Mouse (Mus musculus): ENCODE results near the gene Dbndd2. TPM values are rescaled to one million over a fixed set of nuclear protein-coding genes. Genes with fewer than 3 reads are reported as not detected.

Dbndd2 gene
- polyA plus RNA-seq (2015; fragmentation: Nextera tagmentation; extraction: Ambion mirVana) = 2.2 and 6.2 TPM in 2 replicates

DNA sequence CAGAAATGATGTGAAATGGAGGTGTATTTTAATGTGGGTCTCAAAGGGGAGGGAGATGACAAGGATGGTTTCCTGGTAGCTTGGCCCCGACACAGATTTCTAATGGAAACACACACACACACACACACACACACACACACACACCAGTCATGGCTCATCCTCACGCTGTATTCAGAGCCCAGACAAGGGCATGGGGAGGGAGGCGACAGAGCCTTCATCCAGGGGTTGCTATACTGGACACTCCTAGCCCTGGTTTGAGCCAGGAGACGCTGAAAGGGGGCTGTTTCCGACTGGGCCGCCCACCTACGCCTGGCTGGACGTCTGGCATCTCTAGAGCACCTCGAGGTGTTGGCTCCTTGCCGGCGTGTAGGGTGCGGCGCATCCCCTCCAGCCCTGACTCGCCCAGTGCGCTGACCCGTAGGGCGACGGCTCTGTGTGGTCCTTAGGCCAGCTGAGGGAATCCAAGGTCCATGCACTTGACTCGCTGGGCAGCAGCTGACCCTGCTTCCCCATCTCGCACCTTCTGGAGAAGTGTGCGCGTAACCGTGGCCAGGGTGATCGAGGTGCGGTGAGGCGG, at the start of gene Dbndd2:
Gene Dbndd2, plus strand, starts transcription at position 426 of the 577 bp plus-strand sequence.
- H3K4me1 ChIP-seq (replicated peaks) = peaks cover 5% of the 10 kb centered on the region; the same call in 1 of the 2 replicates
- H3K9me3 ChIP-seq (replicated peaks) = no peaks in the 10 kb centered on the region
- peaks cover 50% of the 10 kb centered on the region for H3K27me3 ChIP-seq
- no peak within 1 kb of the TSS for H3K9ac ChIP-seq
- H3K4me3 ChIP-seq (replicated peaks) = peak within 1 kb of the TSS; percentile 59
- no peak within 1 kb of the TSS for H3K27ac ChIP-seq (replicated peaks)
- peak within 1 kb of the TSS; percentile 72 for H3K4me2 ChIP-seq
- WGBS (ENCODE audit: insufficient replicate concordance) = 5% methylated on average over 26 of the region's 26 CpGs
- H3K36me3 ChIP-seq (replicated peaks) = no peaks in the 10 kb centered on the region; the same call in 1 of the 2 replicates
- 0 out of 2 replicates have a peak, but pooled peaks have one; percentile 35 for ATAC-seq (ENCODE audit: insufficient read depth)

DNA sequence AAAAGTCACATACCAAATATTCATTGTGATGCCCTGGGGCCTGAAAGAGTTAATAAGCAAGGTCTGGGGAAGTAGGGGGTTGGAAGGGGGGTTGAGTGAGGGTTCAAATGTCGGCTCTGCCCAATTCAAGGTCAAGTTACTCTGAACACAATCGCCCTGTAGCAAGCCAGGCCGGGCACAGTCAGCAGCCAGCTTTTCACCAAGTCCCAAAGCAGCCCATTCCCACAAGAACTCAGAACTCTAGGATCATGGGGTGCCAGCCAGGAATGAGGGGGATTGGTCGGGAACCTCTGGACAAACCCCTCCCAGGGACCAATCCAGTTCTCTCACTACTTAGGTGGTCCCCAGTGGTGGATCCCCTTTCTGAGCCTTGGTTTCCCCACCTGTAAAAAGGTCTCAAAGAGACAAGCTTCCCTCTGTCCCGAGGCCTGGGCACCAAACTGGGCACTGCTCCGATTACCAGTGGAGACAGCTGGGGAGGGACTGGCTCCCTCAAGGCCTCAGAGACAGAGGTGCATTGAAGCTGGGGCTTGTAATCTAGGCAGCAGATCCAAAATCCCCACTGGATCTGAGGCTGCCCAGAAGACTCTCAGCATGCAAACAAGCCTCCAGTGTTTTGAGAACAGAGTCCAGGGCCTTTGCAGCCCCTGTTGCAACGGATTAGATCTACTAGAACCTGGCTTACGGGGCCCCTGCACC, 49.5 kb upstream of the Dbndd2 start:
- 16% methylated on average over 8 of the region's 8 CpGs for WGBS (ENCODE audit: insufficient replicate concordance)
- ATAC-seq (ENCODE audit: insufficient read depth) = no peak
- Histone ChIP-seq H3K9ac (peak overlapping the region; percentile 8; the same call in 1 of the 2 replicates), H3K4me2 (peak overlapping the region; percentile 45), H3K4me1 (replicated peaks) (peaks cover 17% of the 10 kb centered on the region), H3K27me3 (peaks cover 32% of the 10 kb centered on the region), H3K27ac (replicated peaks) (peak overlapping the region; percentile 71), H3K36me3 (replicated peaks) (no peaks in the 10 kb centered on the region), H3K4me3 (replicated peaks) (no peak overlapping the region; the same call in 1 of the 2 replicates), H3K9me3 (replicated peaks) (no peaks in the 10 kb centered on the region)

DNA sequence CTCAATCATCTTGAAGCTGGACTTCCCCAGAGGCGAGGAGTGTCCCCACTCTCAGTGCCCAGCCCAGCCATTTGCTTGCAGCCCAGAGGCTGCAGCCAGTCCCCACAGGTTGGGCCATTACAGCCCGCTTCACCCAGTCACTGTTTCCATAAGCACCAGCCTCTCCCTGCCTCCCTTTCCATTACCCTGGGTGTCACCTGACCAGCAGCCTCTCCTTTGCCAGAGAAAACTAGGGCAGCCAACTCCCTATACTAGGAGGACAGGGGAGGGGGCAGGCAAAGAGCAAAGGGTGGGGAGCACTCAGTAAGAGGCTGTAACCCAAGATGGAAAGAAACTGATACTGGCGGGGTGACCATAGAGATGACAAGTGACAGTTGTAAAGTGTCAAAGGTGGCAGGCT, 48.9 kb upstream of the Dbndd2 start:
- ATAC-seq (ENCODE audit: insufficient read depth) = peak; percentile 33

DNA sequence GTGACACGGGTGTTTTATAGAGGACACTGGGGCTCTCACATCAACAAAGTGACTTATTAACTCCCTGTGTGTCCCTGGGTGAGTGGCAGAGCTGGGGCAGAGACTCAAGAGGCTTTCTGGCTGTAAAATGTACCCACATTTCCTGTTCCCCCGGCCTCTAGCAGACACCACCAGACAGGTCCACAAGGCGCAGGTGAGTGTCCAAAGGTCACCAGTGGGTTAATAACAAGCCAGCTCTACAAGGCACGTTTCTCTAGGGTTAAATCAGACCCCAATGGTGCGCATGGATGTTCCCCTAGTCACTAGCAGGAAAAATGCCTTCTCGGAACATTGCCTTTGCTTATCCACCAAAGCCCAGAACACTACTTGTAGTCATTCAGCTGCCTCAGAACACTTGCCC, 48.2 kb upstream of the Dbndd2 start:
- H3K9me3 ChIP-seq (replicated peaks) = no peaks in the 10 kb centered on the region
- H3K4me3 ChIP-seq (replicated peaks) = no peak overlapping the region
- WGBS (ENCODE audit: insufficient replicate concordance) = 36% methylated on average over 6 of the region's 6 CpGs
- ATAC-seq (ENCODE audit: insufficient read depth) = no peak
- H3K36me3 ChIP-seq (replicated peaks) = no peaks in the 10 kb centered on the region
- H3K4me2 ChIP-seq = peak overlapping the region; percentile 45
- peaks cover 12% of the 10 kb centered on the region for H3K4me1 ChIP-seq (replicated peaks)
- no peak overlapping the region for H3K9ac ChIP-seq
- H3K27me3 ChIP-seq = peaks cover 38% of the 10 kb centered on the region
- peak overlapping the region; percentile 71 for H3K27ac ChIP-seq (replicated peaks)

More for the DNA sequence above, 48.9 kb upstream of the Dbndd2 start:
- WGBS (ENCODE audit: insufficient replicate concordance) = 36% methylated on average over 3 of the region's 3 CpGs
- Histone ChIP-seq H3K4me2 (peak overlapping the region; percentile 45), H3K27me3 (peaks cover 33% of the 10 kb centered on the region), H3K27ac (replicated peaks) (peak overlapping the region; percentile 71), H3K4me1 (replicated peaks) (peaks cover 12% of the 10 kb centered on the region), H3K36me3 (replicated peaks) (no peaks in the 10 kb centered on the region), H3K9me3 (replicated peaks) (no peaks in the 10 kb centered on the region), H3K9ac (peak overlapping the region; percentile 8; the same call in 1 of the 2 replicates), H3K4me3 (replicated peaks) (no peak overlapping the region; the same call in 1 of the 2 replicates)

DNA sequence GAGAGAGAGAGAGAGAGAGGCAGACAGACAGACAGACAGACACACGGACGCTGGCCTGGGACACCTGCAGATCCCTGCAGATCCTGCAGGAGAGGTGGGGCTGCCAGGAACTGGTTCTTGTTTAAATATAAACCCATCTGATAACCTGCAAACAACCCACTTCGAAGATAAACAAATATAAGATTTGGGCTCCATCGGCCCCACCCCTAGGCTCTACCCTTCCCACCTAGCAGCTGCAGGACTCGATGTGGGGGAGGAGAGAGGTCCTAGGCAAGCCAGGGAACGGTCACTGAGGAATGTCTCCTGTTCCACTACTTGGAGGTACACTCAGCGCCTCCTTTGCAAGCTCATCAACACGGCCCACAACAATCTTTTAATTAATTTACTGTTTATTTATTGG, 47.6 kb upstream of the Dbndd2 start:
- Histone ChIP-seq H3K27ac (replicated peaks) (no peak overlapping the region), H3K4me1 (replicated peaks) (peaks cover 12% of the 10 kb centered on the region), H3K9ac (no peak overlapping the region), H3K27me3 (peaks cover 43% of the 10 kb centered on the region), H3K4me3 (replicated peaks) (no peak overlapping the region), H3K9me3 (replicated peaks) (no peaks in the 10 kb centered on the region), H3K36me3 (replicated peaks) (no peaks in the 10 kb centered on the region), H3K4me2 (peak overlapping the region; percentile 45)
- 0 out of 2 replicates have a peak, but pooled peaks have one; percentile 2 for ATAC-seq (ENCODE audit: insufficient read depth)
- WGBS (ENCODE audit: insufficient replicate concordance) = 43% methylated on average over 8 of the region's 8 CpGs

DNA sequence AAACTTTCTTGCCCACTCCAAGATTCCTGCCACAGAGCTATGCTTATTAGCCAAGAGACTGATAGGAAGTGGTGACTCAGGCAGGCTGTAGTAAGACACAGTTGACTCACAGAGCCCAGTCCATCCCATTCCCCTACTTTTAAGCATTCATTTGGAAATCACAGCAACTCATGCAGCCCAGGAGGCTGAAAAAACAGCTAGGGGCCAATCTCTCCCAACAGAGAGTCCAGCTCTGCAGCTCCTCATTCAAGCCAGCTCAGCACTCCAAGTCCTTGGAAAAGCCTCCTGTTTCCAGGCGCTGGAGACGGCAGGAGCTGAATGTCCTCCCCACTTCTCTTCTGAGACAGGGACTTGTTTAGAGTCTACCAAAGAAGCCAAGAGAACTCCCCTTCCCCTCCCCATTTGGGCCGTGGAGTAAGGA, 46.9 kb upstream of the Dbndd2 start:
- no peaks in the 10 kb centered on the region for H3K36me3 ChIP-seq (replicated peaks)
- H3K4me2 ChIP-seq = peak overlapping the region; percentile 45
- no peak overlapping the region for H3K27ac ChIP-seq (replicated peaks)
- H3K4me1 ChIP-seq (replicated peaks) = peaks cover 12% of the 10 kb centered on the region
- 39% methylated on average over 3 of the region's 3 CpGs for WGBS (ENCODE audit: insufficient replicate concordance)
- H3K27me3 ChIP-seq = peaks cover 50% of the 10 kb centered on the region
- H3K4me3 ChIP-seq (replicated peaks) = no peak overlapping the region
- no peak overlapping the region for H3K9ac ChIP-seq
- H3K9me3 ChIP-seq (replicated peaks) = no peaks in the 10 kb centered on the region
- ATAC-seq (ENCODE audit: insufficient read depth) = no peak

DNA sequence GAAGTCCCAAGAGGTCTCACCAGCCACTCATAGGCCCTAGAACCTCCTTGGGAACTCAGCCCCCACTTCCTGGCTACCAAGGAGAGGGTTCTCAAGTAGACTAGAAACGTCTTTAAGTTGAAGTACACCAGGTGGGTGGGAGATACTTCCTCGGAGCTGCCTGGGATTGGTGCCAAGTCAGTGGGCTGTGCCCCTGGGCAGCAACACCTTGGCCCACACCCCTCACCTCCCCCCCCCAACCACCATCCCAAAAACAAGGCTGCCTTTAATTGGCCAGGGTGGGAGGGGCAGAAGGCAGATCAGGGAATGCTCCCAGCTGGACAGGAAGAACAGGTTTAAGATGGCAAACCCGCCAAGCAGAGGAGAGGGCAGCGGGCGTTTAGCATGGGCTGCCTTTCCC, 45.6 kb upstream of the Dbndd2 start:
- no peaks in the 10 kb centered on the region for H3K9me3 ChIP-seq (replicated peaks)
- H3K36me3 ChIP-seq (replicated peaks) = no peaks in the 10 kb centered on the region
- peak overlapping the region; percentile 55 for H3K4me2 ChIP-seq
- 58% methylated on average over 5 of the region's 5 CpGs for WGBS (ENCODE audit: insufficient replicate concordance)
- H3K9ac ChIP-seq = no peak overlapping the region
- H3K27me3 ChIP-seq = peaks cover 57% of the 10 kb centered on the region
- no peak for ATAC-seq (ENCODE audit: insufficient read depth)
- H3K4me3 ChIP-seq (replicated peaks) = no peak overlapping the region
- H3K4me1 ChIP-seq (replicated peaks) = peaks cover 12% of the 10 kb centered on the region
- no peak overlapping the region for H3K27ac ChIP-seq (replicated peaks)

DNA sequence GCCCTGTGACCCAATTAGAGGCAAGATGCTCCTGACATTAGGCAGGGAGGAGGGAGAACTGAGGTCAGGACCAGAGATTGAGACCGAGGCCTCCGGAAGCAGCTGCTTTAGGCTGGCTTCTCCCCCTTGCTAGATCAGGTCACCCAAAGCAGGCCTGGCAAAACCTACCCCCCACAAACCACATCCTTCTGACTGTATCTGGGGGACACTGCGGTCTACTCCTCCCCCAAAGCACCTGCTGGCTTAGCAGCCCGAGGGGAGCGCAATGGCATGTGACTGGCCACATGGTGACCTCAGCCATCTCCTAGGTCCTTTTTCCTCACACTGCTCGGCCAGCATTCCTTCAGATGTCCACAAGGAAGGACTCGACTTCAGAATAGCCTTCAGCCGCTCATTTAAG, 44.8 kb upstream of the Dbndd2 start:
- no peak for ATAC-seq (ENCODE audit: insufficient read depth)
- 14% methylated on average over 8 of the region's 8 CpGs for WGBS (ENCODE audit: insufficient replicate concordance)
- H3K4me3 ChIP-seq (replicated peaks) = peak overlapping the region; percentile 52
- no peak overlapping the region for H3K9ac ChIP-seq
- H3K27me3 ChIP-seq = peaks cover 60% of the 10 kb centered on the region
- H3K36me3 ChIP-seq (replicated peaks) = no peaks in the 10 kb centered on the region
- peaks cover 8% of the 10 kb centered on the region for H3K4me1 ChIP-seq (replicated peaks)
- peak overlapping the region; percentile 55 for H3K4me2 ChIP-seq
- H3K9me3 ChIP-seq (replicated peaks) = no peaks in the 10 kb centered on the region
- no peak overlapping the region for H3K27ac ChIP-seq (replicated peaks)

DNA sequence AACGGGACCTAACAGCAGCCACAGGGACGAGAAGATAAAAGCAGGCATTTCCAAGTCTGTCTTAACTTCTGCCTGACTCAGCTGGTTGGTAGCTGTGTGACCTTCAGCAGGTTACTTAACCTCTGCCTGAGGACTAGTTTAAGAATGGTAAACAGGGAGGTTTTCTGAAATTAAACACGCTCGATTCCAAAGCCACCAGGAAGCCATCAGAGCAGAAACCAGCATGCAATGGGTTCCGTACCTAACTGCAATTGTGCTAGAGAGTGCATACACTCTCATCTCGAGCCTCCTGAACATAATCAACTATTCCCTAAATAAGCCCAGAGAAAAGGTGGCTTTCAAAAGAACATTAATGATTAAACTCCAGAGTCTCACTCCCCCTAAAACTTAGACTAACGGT, 44.2 kb upstream of the Dbndd2 start:
- peaks cover 58% of the 10 kb centered on the region for H3K27me3 ChIP-seq
- ATAC-seq (ENCODE audit: insufficient read depth) = no peak
- WGBS (ENCODE audit: insufficient replicate concordance) = 18% methylated on average over 7 of the region's 7 CpGs
- no peaks in the 10 kb centered on the region for H3K9me3 ChIP-seq (replicated peaks)
- no peak overlapping the region for H3K27ac ChIP-seq (replicated peaks)
- no peaks in the 10 kb centered on the region for H3K36me3 ChIP-seq (replicated peaks)
- peak overlapping the region; percentile 52 for H3K4me3 ChIP-seq (replicated peaks)
- H3K9ac ChIP-seq = peak overlapping the region; percentile 51; the same call in 1 of the 2 replicates
- H3K4me1 ChIP-seq (replicated peaks) = peaks cover 5% of the 10 kb centered on the region
- H3K4me2 ChIP-seq = peak overlapping the region; percentile 55

DNA sequence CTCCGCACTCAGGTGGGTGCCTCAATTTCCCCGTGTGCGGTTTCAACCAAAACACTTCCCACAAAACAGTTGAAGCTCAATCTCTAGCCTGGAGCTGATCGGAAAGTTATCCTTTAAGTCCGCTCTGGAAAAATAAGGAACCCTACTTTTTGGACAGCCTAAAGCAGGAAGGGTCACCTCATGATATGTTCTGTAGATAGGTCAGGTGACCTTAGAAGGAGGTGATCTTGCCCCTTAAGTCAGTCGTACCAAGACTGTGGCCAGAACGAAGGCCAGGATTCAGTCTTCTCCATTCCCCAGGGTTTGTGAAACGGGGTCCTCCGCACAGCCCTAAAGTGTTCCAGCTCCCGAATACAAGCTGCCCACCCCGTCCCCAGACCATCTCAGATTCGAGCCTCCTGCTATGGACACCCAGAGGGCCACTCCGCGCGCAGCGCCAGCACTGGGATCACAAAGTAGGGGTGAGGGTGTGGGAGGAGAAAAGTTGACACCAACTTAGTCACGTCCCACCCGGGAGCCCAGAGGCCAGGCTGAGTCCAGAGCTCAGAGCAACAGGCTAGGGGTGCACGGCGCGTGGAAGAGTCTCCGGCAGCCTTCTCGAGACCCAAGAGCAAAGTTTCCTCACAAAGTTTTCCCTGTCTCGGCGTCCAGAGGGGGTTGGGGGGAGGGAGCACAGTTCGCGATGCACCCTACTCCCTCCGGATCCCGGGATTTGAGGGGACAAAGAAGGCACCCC, 43.4 kb upstream of the Dbndd2 start:
- Histone ChIP-seq H3K9ac (peak overlapping the region; percentile 51), H3K4me2 (peak overlapping the region; percentile 55), H3K36me3 (replicated peaks) (no peaks in the 10 kb centered on the region), H3K27ac (replicated peaks) (peak overlapping the region; percentile 45; the same call in 1 of the 2 replicates), H3K4me1 (replicated peaks) (peaks cover 5% of the 10 kb centered on the region), H3K4me3 (replicated peaks) (peak overlapping the region; percentile 52), H3K27me3 (peaks cover 54% of the 10 kb centered on the region), H3K9me3 (replicated peaks) (no peaks in the 10 kb centered on the region)
- 4% methylated on average over 29 of the region's 29 CpGs for WGBS (ENCODE audit: insufficient replicate concordance)
- peak; percentile 48 for ATAC-seq (ENCODE audit: insufficient read depth)

DNA sequence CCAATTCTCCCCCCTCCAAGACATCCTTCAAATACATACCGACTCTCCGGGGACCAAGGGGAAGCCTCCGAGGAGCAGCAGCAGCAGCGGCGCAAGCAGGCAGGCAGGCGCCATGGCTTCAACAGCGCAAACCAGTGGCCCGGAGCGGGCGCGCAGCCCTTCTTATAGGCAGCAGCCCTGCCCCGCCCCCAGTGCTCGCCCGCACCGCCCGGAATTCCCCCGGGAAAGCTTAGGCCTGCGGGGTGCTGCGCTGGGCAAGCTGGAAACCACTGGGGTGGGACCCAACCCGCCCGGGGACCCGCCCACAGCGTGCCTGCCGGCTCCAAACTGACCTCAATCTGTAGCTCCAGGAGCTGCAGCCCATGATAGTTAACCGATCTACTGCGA, 42.9 kb upstream of the Dbndd2 start:
- peaks cover 54% of the 10 kb centered on the region for H3K27me3 ChIP-seq
- H3K4me1 ChIP-seq (replicated peaks) = peaks cover 5% of the 10 kb centered on the region
- peak overlapping the region; percentile 51 for H3K9ac ChIP-seq
- peak overlapping the region; percentile 55 for H3K4me2 ChIP-seq
- H3K27ac ChIP-seq (replicated peaks) = peak overlapping the region; percentile 45
- under 1% methylated on average over 26 of the region's 26 CpGs for WGBS (ENCODE audit: insufficient replicate concordance)
- ATAC-seq (ENCODE audit: insufficient read depth) = peak; percentile 76
- H3K36me3 ChIP-seq (replicated peaks) = no peaks in the 10 kb centered on the region
- H3K9me3 ChIP-seq (replicated peaks) = no peaks in the 10 kb centered on the region
- peak overlapping the region; percentile 52 for H3K4me3 ChIP-seq (replicated peaks)

Data from liver, embryonic 15.5 days (tissue).